Mouse (Mus musculus): Measurements from ENCODE around the gene Zfy1.
"Not testable (repeated sequence)": the region's sequence is repeated elsewhere in the genome, so short reads cannot be mapped to it uniquely, and the experiment has no call there.

Zfy1 gene

GRCm38 (mm10) chrY:797309-797708, at the start of gene Zfy1:
Zfy1 (minus strand) TSS chrY:797409.
- not testable (repeated sequence) for DNase-seq

GRCm38 (mm10) chrY:818396-818795, 21.2 kb upstream of the Zfy1 start, which contains the start of gene Uba1y:
Uba1y (plus strand) TSS chrY:818649.
- DNase-seq = no peak

- peak; percentile 77 for DNase-seq
Observed at GRCm38 (mm10) chrY:808991-809661, 11.9 kb upstream of the Zfy1 start.
